Mouse (Mus musculus): ENCODE results near the gene Polh.
A peak's percentile ranks its signal among the peaks of the same experiment; 100 is the strongest.

Gene Polh

GRCm38 (mm10) chr17:46202421-46203071, at the start of gene Polh, which contains the start of gene Xpo5:
Gene Polh (minus strand): TSS chr17:46202645.
Gene Xpo5 (plus strand): TSS chr17:46202782.
- peak; percentile 80 to 84 for DNase-seq (ENCODE audit: low spot score in 2 of 2)

DNA sequence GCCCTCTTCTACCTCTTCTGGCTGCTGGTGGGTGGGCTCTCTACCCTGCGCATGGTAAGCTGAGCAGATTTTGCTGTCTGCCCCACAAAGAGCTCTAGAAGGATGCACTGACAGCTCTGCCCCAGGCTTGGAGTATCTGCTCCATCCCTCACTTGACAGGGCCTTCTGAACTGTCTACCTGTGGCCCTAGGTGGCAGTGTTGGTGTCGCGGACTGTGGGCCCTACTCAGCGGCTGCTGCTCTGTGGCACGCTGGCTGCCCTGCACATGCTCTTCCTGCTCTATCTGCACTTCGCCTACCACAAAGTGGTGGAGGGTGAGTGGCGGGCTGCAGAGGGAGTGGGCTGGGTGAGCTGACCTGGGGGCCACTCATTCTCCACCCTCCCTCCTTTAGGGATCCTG, 48.7 kb upstream of the Polh start:
- DNase-seq (ENCODE audit: low spot score in 2 of 2) = no peak

DNA sequence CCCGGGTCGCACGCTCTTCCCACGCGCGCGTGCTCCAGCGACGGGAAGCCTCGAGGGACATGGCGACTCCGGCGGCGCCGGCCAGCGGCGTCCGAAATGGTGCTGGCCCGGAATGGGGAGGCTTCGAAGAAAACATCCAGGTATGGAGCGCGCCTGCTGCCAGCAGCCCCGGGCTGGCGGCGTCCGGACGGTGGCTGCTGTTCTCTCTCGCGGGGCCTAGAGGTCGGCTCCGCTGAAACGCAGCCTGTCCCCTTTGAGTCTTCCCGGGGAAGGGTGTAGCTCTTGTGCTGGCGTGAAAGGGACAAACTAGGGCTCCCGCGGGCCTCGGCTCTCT, 45.7 kb upstream of the Polh start:
- no peak for DNase-seq (ENCODE audit: low spot score in 2 of 2)

GRCm38 (mm10) chr17:46247512-46248188, 45.2 kb upstream of the Polh start, which contains the start of the genes Polr1c and Yipf3:
Gene Polr1c (minus strand): TSS chr17:46248054.
Gene Yipf3 (plus strand): TSS chr17:46248080.
- DNase-seq (ENCODE audit: low spot score in 2 of 2) = peak; percentile 86 to 91

GRCm38 (mm10) chr17:46244579-46244978, 42.1 kb upstream of the Polh start:
- DNase-seq (ENCODE audit: low spot score in 2 of 2) = no peak

- no peak for DNase-seq (ENCODE audit: low spot score in 2 of 2)
Measured at GRCm38 (mm10) chr17:46243624-46244023, 41.2 kb upstream of the Polh start.

DNA sequence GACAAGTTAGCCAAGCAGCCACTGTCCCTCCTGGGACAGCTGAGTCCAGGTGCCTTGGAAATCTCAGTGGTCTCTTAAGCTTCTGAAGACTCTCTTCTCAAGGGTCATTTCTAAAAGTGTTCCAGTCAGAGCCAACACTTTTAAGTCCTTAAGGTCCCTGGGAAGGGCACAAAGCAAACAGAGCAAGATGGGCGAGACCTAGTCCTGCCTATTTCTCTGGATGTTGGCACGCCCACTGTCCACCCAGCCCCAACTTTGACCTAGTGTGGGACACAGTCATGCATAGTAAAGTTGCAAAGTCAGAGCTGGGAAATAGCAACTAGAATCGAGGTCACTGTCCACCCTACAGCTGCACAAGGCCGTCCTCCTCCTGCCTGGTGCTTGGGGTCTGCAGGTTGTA, 40.5 kb upstream of the Polh start:
- DNase-seq (ENCODE audit: low spot score in 2 of 2) = no peak

GRCm38 (mm10) chr17:46242274-46242673, 39.8 kb upstream of the Polh start:
- DNase-seq (ENCODE audit: low spot score in 2 of 2) = no peak

DNA sequence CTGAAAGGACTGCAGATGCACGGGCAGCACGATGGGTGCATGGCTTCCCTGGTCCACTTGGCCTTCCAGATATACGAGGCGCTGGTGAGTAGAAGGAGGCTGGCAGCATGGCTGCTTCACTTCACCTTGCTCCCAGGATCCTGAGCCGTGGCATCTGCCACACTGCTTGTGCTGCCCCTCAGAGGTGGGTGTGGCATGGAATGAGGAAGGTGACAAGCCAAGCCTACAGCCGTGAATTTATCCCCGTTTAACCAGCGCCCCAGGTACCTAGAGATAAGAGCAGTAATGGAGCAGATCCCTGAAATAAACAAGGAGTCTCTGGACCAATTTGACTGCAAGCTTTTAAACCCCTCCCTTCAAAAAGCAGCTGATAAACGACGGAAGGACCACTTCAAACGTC, 39.0 kb upstream of the Polh start:
- no peak for DNase-seq (ENCODE audit: low spot score in 2 of 2)

DNA sequence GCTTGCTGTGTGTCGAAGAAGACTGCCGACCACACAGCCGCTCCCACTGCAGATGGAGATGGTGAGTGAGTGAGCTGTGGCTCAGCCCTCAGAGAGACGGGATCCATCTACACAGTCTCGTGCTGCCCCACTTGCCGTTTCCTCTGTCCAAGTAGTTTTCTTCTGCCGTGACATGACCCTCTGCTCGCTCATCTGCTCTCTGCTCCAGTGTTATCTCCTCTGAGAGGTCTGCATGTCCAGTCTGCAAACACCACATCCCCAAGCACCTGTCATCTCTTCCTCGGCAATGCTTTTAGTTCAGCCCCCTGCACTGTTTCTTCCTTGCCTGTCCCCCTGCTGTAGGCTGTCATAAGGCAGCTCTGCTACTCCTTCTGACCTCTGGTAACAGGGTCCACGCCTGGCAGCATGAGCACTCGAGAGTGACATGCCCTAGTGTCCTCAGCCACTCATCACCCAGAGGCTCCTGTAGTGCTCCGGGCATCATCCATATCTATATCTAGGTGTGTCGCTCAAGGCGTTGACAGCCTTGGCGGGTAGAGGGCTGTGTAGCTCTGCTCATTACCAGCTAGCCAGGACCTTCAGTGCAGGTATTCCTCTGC, 37.2 kb upstream of the Polh start:
- DNase-seq (ENCODE audit: low spot score in 2 of 2) = no peak

DNA sequence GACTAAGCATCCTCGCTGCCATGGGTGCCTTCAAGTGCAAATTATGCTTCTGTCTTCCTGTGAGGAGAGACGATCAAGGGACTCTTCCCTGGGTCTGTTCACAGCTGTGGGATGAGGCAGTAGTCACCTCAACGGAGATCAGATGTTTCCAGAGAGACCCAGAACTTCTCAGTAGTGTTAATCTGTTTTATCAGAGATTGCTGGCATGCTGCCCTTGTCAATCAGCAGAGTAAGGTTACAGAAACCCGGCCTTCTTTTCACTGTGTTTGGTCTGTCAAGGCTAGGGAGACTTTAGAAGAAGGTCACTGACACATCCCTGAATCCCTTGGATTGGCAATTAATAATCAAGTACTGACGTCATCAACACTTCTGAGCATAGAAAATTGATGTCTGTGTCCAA, 35.0 kb upstream of the Polh start:
- no peak for DNase-seq (ENCODE audit: low spot score in 2 of 2)

DNA sequence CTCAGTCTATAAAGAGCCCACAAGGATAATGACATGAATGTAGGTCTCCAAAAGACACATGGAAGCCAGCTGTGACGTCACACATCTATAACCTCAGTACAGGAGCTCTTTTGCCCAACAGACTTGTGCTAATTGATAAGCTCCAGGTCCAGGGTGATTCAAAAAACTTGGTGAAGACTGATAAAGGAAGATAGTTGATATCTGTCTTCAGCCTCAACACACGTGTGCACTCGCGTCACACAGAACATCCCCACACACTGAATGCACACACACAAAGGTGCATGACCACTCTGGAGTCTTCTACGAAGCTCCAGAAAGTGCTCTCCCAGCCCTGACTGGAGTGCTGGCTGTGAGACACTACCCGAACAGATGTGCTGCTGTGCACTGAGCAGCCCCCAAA, 34.6 kb upstream of the Polh start:
- DNase-seq (ENCODE audit: low spot score in 2 of 2) = no peak

GRCm38 (mm10) chr17:46236067-46236466, 33.6 kb upstream of the Polh start:
- DNase-seq (ENCODE audit: low spot score in 2 of 2) = no peak

GRCm38 (mm10) chr17:46227576-46227975, 25.1 kb upstream of the Polh start:
- DNase-seq (ENCODE audit: low spot score in 2 of 2) = no peak

DNA sequence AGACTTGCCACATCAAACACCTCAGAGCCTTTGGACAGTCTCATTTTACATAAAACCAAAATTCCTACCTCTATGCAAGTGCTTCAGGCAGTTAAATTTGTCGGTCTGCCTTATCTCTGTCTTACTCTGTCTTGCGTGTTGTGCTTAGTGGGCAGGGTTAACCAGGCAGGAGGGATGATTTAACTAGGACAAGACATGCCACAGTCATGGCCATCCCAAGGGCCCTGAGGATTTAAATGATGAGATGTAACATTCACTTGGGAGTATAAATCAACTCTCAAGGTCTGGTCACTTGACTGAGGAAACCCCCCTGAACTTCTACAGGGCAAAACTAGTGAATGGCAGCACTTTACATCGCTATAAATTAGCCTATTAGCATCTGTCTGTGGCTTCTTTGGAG, 19.2 kb upstream of the Polh start:
- no peak for DNase-seq (ENCODE audit: low spot score in 2 of 2)

DNA sequence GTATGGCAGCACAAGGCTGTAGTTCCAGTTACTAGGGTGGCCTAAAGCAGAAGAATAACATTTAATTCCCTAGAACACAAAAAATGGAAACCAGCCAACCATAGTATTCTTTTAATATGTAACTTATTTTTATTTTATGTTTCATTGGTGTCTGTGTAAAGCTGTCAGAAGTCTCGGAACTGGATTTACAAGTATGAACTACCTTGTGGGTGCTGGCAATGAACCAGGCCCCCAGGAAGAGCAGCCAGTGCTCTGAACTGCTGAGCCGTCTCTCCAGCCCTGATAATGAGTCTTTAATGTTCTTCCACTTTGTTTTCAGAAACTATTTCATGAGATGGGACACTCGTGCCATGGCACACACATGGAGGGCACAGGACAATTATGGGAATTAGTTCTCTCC, 8.1 kb upstream of the Polh start:
- no peak for DNase-seq (ENCODE audit: low spot score in 2 of 2)

DNA sequence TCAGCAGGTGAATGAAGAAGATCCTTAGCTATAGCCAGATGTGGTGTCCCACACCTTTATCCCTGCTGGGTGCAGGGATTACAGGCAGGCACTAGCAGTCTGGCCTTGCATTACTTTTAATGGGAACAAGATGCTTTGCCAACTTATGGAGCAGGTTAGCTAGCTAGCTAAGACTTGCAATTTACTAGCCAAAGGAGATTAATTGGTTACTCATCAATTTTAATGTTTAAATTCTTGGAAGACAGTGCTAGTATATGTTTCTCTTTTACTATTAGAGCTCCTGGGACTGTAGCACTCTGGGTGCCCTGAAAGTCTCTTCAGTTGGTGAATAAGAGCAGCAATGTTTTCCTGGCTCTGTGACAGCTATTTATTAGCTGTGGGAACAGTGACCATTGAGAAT, 4.2 kb upstream of the Polh start:
- DNase-seq (ENCODE audit: low spot score in 2 of 2) = no peak

- peak in 1 of 2 experiments; percentile 24 for DNase-seq (ENCODE audit: low spot score in 2 of 2)
Measured at GRCm38 (mm10) chr17:46203078-46203477, 633 bp upstream of the Polh start.

DNA sequence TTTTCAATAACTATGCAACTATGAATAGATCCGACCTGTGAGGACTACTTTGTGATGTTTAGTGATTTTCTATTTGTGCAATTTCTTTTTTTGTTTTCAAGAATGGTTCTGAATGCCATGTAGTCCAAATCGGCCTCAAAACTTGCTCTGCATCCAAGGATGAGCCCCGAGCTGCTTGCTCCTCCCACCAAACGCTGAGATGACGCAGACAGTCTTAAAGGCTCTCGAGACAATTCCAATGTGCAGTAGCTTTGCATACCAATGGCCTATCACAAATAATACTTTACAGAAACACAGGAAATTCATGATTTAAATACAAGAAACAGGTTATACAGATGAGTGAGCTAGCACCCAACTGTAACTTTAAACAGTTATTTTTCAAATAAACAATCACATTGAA, 1.3 kb downstream of the Polh start:
- no peak for DNase-seq (ENCODE audit: low spot score in 2 of 2)

DNA sequence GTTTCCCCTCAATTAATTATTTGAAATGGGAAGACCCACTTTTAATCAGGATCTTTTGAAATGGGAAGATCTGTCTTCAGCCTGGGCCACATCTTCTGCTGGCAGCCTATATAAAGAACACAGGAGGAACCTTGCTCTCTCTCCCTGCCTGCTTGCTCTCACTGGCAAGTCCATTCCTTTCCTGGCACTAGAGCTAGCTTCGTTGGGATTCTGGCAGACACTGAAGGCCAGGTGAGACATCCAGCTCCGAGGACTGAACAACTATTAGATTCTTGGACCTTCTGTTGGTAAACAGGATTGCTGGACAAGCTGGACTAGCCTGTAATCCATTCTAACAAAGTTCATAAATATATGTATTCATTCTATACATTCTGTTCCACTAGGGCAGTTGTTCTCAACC, 13.6 kb downstream of the Polh start:
- no peak for DNase-seq (ENCODE audit: low spot score in 2 of 2)

- no peak for DNase-seq (ENCODE audit: low spot score in 2 of 2)
Measured at GRCm38 (mm10) chr17:46182273-46182672, 20.2 kb downstream of the Polh start.

DNA sequence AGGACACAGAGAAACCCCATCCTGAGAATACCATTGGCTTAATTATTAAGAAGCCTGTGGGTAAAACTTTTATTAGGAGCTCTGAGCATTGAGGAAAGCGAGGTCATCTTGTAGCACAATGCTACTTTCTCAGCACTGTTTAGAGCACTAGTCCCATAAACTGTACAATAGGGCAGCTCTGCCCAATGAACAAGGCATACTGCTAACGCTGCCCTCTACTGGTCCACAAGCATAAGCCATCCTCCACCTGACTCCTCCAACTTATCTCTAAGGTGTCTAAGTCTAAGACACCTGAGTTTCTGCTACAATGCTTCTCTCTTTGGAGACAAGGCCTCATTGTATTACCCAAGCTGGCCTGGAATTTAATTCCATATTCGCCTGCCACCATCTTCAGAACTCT, 31.9 kb downstream of the Polh start:
- no peak for DNase-seq (ENCODE audit: low spot score in 2 of 2)

DNA sequence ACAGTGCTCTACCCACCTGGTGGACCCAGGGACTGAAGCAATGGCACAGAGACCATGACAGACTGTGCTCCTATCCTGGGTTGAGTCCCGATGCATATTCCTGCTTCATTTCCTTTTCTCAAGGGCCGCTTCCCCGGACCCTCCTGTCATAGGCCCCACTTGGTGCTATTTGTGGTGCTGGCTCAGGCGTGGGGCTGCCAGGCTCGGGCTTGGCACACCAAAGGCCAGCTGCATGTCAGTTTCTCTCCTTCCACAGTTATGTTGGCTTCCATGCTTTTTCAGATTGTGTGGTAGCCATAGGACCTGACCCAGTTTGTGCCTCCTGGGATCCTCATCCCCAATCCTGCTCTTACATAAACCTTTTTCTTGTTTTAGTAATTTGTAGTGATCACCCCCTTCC, 33.7 kb downstream of the Polh start:
- DNase-seq (ENCODE audit: low spot score in 2 of 2) = no peak

Measured in frontal cortex, postnatal 25 days (tissue).